Mouse (Mus musculus): ENCODE results near the gene Auts2. TPM values are rescaled to one million over a fixed set of nuclear protein-coding genes. Genes with fewer than 3 reads are reported as not detected.

Auts2 gene
- polyA plus RNA-seq, 1 experiment, result not detected

GRCm38 (mm10) chr5:132126626-132127025, 416.5 kb downstream of the Auts2 start:
- TF ChIP-seq GATA1 (IDR thresholded peaks at IDR 0.05; ENCODE audit: low read length), result no peak

DNA sequence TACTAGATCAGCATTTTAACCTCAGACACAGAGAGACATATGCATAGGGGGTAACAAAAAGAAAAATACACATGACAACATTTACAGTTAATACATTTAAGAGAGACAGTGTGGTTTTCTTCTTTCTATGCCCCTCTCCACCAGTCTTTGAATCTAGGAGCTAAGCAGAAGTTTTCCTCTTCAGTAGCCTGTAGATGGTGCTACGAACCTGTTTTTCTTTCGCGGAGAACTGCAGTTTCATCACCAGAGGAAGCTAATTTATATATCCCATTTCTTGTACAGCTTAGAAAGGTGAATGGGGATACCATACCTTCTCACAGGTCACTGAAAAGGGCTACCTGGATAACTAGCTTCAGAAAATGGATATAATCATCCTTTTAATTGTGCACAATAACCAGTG, 427.5 kb downstream of the Auts2 start:
- no peak for TF ChIP-seq GATA1 (IDR thresholded peaks at IDR 0.05; ENCODE audit: low read length)

DNA sequence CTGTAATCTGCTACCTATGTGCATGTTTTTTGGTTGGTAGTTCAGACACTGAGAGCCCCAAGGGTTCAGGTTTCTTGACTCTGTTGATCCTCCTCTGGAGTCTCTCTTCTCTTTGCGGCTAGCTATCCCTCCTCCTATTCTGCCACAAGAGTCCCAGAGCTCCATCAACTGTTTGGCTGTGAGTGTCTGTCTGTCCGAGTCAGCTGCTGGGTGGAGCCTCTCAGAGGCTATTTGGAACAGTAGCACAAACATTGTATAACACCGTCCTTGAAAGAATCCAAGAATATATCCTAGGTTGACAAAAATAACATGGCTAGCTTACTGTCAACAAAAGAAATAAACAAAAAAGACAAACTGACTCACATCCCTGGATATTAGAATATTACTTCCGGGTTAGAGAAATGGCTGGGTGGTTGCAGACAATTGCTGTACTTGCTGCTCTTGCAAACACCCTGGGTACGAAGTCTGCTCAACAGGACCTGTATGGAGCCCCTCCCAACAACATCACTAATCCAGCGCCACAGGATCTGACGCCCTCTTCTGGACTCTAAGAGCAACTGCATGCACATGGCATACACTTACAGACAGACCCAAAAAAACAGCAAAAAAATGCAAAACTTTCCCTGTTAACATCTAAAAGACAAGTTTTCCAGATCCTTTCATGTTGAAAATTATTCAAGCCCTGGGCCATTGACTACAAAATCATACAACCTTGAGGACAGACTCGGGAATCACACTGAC, 428.4 kb downstream of the Auts2 start:
- no peak for TF ChIP-seq GATA1 (IDR thresholded peaks at IDR 0.05; ENCODE audit: low read length)

GRCm38 (mm10) chr5:132113480-132113879, 429.7 kb downstream of the Auts2 start:
- no peak for TF ChIP-seq GATA1 (IDR thresholded peaks at IDR 0.05; ENCODE audit: low read length)

GRCm38 (mm10) chr5:132112666-132113065, 430.5 kb downstream of the Auts2 start:
- no peak for TF ChIP-seq GATA1 (IDR thresholded peaks at IDR 0.05; ENCODE audit: low read length)

- no peak for TF ChIP-seq GATA1 (IDR thresholded peaks at IDR 0.05; ENCODE audit: low read length)
Measured at GRCm38 (mm10) chr5:132102426-132102825, 440.7 kb downstream of the Auts2 start.

DNA sequence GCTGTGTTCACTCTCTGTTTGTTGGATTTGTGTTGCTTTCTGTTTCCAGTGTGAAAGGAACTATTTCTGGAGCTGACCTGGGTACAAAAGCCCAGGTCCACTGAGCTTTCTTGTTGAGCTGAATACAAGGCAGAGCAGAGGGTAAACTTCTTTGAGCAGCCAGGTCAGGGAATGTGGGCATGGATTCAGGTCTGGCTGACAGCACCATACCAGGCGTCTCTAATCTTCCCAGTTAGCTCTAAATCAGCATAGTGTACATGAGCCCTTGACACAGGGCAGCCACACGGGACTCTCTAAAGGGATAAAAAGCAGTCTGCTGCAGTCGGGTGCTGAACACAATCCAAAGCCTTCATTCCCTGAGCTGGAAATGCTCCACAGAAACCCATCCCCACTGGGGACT, 444.7 kb downstream of the Auts2 start:
- TF ChIP-seq GATA1 (IDR thresholded peaks at IDR 0.05; ENCODE audit: low read length), result no peak

GRCm38 (mm10) chr5:132092721-132093120, 450.4 kb downstream of the Auts2 start:
- TF ChIP-seq GATA1 (IDR thresholded peaks at IDR 0.05; ENCODE audit: low read length), result no peak

DNA sequence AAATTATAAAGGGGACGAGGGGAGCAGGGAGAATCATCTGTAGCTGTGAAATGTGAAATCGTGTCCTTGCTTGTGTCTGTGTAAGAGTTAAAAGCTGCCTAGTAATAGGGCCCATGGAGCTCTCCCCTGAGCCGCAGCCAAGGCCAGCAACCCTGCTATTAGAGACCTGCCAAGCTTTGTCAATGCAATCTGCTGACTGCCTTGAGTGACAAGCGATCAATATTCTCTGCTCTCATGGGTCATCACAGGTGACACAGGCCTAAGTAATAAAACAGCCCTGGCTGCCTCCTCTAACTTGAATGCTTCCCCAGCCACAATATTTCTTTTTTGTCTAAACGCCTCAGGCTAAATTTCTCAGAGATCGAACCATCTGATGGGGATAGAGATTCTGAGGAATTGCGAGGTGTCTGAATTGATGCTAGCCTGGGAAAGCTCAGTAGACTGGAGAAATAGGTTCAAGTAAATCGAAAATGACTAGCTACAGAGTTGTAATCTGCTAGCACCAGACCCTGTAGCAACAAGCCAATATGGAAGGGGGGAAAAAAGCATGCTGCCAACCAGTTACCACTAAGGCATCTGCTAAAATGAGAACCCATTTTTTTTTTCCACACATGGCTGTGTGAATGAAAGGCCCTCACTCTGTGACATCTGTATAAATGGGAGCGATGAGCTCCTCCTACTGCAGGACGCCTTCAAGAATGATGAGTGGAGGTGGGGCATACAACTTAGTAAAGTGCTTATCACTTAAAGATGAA, 453.5 kb downstream of the Auts2 start:
- TF ChIP-seq GATA1 (IDR thresholded peaks at IDR 0.05; ENCODE audit: low read length), result no peak

- TF ChIP-seq GATA1 (IDR thresholded peaks at IDR 0.05; ENCODE audit: low read length), result no peak
Measured at GRCm38 (mm10) chr5:132088585-132088984, 454.6 kb downstream of the Auts2 start.

DNA sequence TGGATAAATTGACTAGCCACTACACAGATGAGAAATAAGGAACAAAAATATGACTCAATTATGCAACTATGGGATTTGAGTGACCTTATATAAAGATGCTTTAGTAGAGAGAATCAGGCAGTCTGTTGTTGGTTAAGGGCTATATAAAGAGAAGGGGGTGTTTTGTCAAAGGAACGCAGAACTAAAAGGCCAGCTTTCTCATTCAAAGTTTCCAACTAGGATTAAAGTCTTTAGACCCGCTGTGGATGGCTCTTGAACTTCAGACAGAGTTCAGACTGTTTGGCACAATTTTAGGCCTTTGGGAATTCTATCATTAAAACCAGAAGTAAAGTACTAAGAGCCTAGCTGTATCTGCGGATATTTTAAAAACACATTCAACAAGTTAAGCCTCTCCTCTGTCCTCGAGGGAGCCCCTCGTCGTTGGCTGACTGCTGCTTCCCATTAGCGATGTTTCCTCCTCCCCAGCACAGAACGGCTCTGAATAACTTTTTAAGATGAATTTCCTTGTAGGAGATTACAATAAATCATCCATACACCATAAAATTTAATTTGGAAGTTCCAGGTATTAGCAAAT, 459.3 kb downstream of the Auts2 start:
- TF ChIP-seq GATA1 (IDR thresholded peaks at IDR 0.05; ENCODE audit: low read length), result no peak

GRCm38 (mm10) chr5:132075942-132076341, 467.2 kb downstream of the Auts2 start:
- TF ChIP-seq GATA1 (IDR thresholded peaks at IDR 0.05; ENCODE audit: low read length), result no peak

DNA sequence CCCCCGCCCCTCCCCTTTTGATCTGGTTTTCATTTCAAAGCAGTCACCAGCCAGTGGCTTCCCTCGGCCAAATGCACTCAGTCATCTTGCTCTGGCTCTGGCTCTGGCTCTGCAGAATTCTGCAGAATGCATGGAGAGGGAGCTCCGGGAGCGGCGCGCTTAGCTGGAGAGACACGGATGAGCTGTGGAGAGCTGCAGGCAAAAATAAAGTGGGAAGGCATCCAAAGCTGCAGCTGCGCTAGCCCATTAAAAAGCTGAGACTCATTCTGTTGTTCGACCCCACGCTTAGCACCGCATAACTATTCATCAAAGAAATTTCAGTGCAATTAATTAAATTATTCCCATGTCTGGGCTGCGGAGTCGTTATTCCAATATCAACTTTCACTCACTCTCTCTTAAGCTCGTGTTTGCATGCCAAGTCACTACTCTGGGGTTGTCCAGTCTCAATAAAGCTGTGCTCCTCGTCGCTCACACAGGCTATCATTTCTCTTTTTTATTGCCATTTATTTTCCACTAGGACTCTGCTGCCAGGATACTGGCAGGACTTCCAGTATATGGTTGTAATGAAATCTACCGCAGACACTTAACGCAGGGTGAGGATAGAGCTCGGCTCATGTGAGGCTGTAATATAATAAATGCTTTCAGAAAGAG, 468.3 kb downstream of the Auts2 start:
- no peak for TF ChIP-seq GATA1 (IDR thresholded peaks at IDR 0.05; ENCODE audit: low read length)

GRCm38 (mm10) chr5:132074360-132074723, 468.8 kb downstream of the Auts2 start:
- TF ChIP-seq GATA1 (IDR thresholded peaks at IDR 0.05; ENCODE audit: low read length), result no peak

GRCm38 (mm10) chr5:132073677-132074359, 469.3 kb downstream of the Auts2 start:
- TF ChIP-seq GATA1 (IDR thresholded peaks at IDR 0.05; ENCODE audit: low read length), result no peak
